Mouse (Mus musculus) ES-E14 (cell line): ENCODE data around the gene Tmem189.

Experiments used
- CHD2 ChIP-seq: IDR thresholded peaks from 2 replicates; pipeline ENCODE4 v1.6.1; 2014; ENCODE audit warnings: mild to moderate bottlenecking, low read depth, low read length, inconsistent platforms
- HCFC1 ChIP-seq: IDR thresholded peaks from 2 replicates; pipeline ENCODE4 v1.6.1; 2012; ENCODE audit warnings: low read length, inconsistent platforms, borderline replicate concordance; ENCODE audit not compliant: insufficient read depth
- MAFK ChIP-seq: IDR thresholded peaks from 2 replicates; pipeline ENCODE4 v1.6.1; 2014; ENCODE audit warnings: mild to moderate bottlenecking, low read depth, low read length, inconsistent platforms; ENCODE audit not compliant: insufficient read depth
- ZC3H11A ChIP-seq: IDR thresholded peaks from 2 replicates; pipeline ENCODE4 v1.6.1; 2012; ENCODE audit warnings: low read depth, mild to moderate bottlenecking, inconsistent platforms, low read length, borderline replicate concordance

- TF ChIP-seq CHD2 (no peak), ZC3H11A (no peak), HCFC1 (no peak), MAFK (no peak)
Observed at GRCm38 (mm10) chr2:167596262-167596661, 93.4 kb downstream of the Tmem189 start.
